Mouse (Mus musculus) liver, embryonic 12.5 days (tissue): Measurements from ENCODE around the gene Rapgef1. TPM values are rescaled to one million over a fixed set of nuclear protein-coding genes. Genes with fewer than 3 reads are reported as not detected.

Experiments used
- ATAC-seq: fragments of 200-750 bp; cut with Nextera tagmentation; 2 replicates; pipeline ENCODE4 v1.8.0; 2017; ENCODE audit warnings: moderate number of reproducible peaks, mild to moderate bottlenecking, moderate library complexity
- H3K27ac ChIP-seq: fragments of 300-500 bp; sonication (generic); 2 replicates; pipeline ENCODE4 v1.5.1; 2016; ENCODE audit warnings: mild to moderate bottlenecking
- H3K27me3 ChIP-seq: fragments of 300-500 bp; sonication (generic); replicated peaks from 2 replicates; pipeline ENCODE4 v1.6.1; 2016; ENCODE audit warnings: mild to moderate bottlenecking, moderate library complexity
- H3K36me3 ChIP-seq: fragments of 300-500 bp; sonication (generic); 2 replicates; pipeline ENCODE4 v1.6.1; 2016; ENCODE audit warnings: mild to moderate bottlenecking, moderate library complexity
- H3K4me1 ChIP-seq: fragments of 300-500 bp; sonication (generic); 2 replicates; pipeline ENCODE4 v1.6.1; 2016
- H3K4me2 ChIP-seq: fragments of 300-500 bp; sonication (generic); 2 replicates; pipeline ENCODE4 v1.6.1; 2016; ENCODE audit warnings: mild to moderate bottlenecking, moderate library complexity
- H3K4me3 ChIP-seq: fragments of 300-500 bp; sonication (generic); 2 replicates; pipeline ENCODE4 v1.5.1; 2016; ENCODE audit warnings: mild to moderate bottlenecking, moderate library complexity
- H3K9ac ChIP-seq: fragments of 300-500 bp; sonication (generic); 2 replicates; pipeline ENCODE4 v1.6.1; 2016; ENCODE audit warnings: mild to moderate bottlenecking, moderate library complexity
- H3K9me3 ChIP-seq: fragments of 300-500 bp; sonication (generic); replicated peaks from 2 replicates; pipeline ENCODE4 v1.6.1; 2016; ENCODE audit warnings: mild to moderate bottlenecking, moderate library complexity
- WGBS: fragments of 180-500 bp; shearing (Covaris S2); methylation state at CpG from one replicate; pipeline ENCODE4 v1.1.7; 2016; ENCODE audit not compliant: insufficient replicate concordance; 5-methylcytosine and 5-hydroxymethylcytosine counted together
- polyA plus RNA-seq: library from polyadenylated mRNA; unstranded; fragments of >200 nt; fragmentation: Nextera tagmentation; extraction: Ambion mirVana; gene quantifications from 2 replicates; pipeline ENCODE4 v1.2.1, GENCODE M21; 2016

Rapgef1 gene
- polyA plus RNA-seq, 1 experiment from 2014 or later: 10.1 TPM

GRCm38 (mm10) chr2:29633782-29634181 is 14.3 kb downstream of the Rapgef1 start:
- peaks cover 15% of the 10 kb centered on the region for H3K36me3 ChIP-seq
- H3K4me3 ChIP-seq: no peak overlapping the region
- no peak overlapping the region for H3K9ac ChIP-seq
- WGBS: 78% methylated on average over 3 of the region's 3 CpGs
- H3K27me3 ChIP-seq: no peaks in the 10 kb centered on the region
- peak overlapping the region; percentile 50; the same call in 1 of the 2 replicates for H3K27ac ChIP-seq
- peaks cover 82% of the 10 kb centered on the region for H3K4me1 ChIP-seq
- no peaks in the 10 kb centered on the region for H3K9me3 ChIP-seq
- H3K4me2 ChIP-seq: no peak overlapping the region
- no peak for ATAC-seq

GRCm38 (mm10) chr2:29634541-29634940 is 15.0 kb downstream of the Rapgef1 start:
- H3K27me3 ChIP-seq: no peaks in the 10 kb centered on the region
- H3K36me3 ChIP-seq: peaks cover 15% of the 10 kb centered on the region
- 60% methylated on average over 5 of the region's 5 CpGs for WGBS
- no peak overlapping the region for H3K4me3 ChIP-seq
- no peak overlapping the region for H3K9ac ChIP-seq
- peaks cover 82% of the 10 kb centered on the region for H3K4me1 ChIP-seq
- H3K27ac ChIP-seq: no peak overlapping the region
- H3K4me2 ChIP-seq: no peak overlapping the region
- H3K9me3 ChIP-seq: no peaks in the 10 kb centered on the region
- no peak for ATAC-seq

DNA sequence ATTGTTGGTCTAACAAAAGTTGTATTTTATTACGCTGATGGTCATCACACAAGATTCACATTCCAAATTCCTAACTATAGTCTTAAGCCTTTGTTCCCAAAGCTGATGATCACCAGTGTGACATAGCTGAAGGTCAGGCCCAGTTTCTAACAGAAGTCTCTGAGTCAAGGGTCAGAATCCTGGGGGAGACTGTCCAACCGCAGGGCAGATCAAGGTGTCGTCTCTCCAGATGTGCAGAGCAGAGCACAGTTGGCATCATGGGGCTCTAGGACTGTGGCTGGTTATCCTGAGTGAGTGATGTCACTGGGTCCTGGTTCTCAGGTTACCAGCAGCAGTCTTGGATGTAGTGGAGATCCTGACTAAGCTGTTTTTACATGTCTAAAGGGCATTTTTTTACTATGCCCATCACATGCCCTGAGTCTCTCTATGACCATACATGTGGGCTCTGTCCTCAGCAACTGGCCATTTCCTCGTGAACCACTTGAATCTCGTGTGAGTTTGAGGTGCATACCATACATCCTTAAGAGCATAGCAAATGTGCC is 16.5 kb downstream of the Rapgef1 start:
- Histone ChIP-seq H3K9me3 (no peaks in the 10 kb centered on the region), H3K4me2 (no peak overlapping the region), H3K9ac (no peak overlapping the region), H3K4me1 (peaks cover 78% of the 10 kb centered on the region), H3K27ac (no peak overlapping the region), H3K4me3 (no peak overlapping the region), H3K36me3 (peaks cover 12% of the 10 kb centered on the region), H3K27me3 (no peaks in the 10 kb centered on the region)
- ATAC-seq: no peak
- 77% methylated on average over 5 of the region's 5 CpGs for WGBS

- H3K27me3 ChIP-seq: no peaks in the 10 kb centered on the region
Measured at GRCm38 (mm10) chr2:29637528-29637927, 18.0 kb downstream of the Rapgef1 start.

DNA sequence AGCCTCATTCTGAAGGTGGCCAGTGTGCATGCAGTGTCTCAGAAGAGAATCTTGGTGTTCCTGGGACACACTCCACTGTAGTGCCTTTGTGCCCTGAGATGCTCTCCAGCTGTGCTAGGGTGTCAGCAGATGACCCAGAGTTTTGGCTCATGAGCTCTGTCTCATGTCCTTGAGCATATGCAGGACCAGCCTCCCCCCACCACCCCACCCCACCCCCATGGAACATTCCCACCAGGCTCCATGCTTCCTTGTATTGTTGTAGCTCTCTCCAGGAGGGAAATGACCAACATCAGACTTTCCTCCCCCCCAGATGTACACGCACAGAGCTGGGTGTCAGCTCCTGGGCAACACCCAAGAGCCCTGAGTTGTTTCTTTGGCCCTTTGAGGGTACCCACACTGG is 19.9 kb downstream of the Rapgef1 start:
- H3K9me3 ChIP-seq: no peaks in the 10 kb centered on the region
- H3K36me3 ChIP-seq: peaks cover 16% of the 10 kb centered on the region
- H3K4me3 ChIP-seq: no peak overlapping the region
- H3K4me1 ChIP-seq: peaks cover 47% of the 10 kb centered on the region
- H3K27ac ChIP-seq: no peak overlapping the region
- no peak overlapping the region for H3K4me2 ChIP-seq
- no peak for ATAC-seq
- H3K27me3 ChIP-seq: no peaks in the 10 kb centered on the region
- 59% methylated on average over 1 of the region's 1 CpGs for WGBS
- H3K9ac ChIP-seq: no peak overlapping the region

More at GRCm38 (mm10) chr2:29637528-29637927, 18.0 kb downstream of the Rapgef1 start:
- ATAC-seq: no peak
- peaks cover 65% of the 10 kb centered on the region for H3K4me1 ChIP-seq
- H3K4me2 ChIP-seq: no peak overlapping the region
- H3K9ac ChIP-seq: no peak overlapping the region
- H3K4me3 ChIP-seq: no peak overlapping the region
- H3K27ac ChIP-seq: no peak overlapping the region
- H3K9me3 ChIP-seq: no peaks in the 10 kb centered on the region
- H3K36me3 ChIP-seq: peaks cover 12% of the 10 kb centered on the region

DNA sequence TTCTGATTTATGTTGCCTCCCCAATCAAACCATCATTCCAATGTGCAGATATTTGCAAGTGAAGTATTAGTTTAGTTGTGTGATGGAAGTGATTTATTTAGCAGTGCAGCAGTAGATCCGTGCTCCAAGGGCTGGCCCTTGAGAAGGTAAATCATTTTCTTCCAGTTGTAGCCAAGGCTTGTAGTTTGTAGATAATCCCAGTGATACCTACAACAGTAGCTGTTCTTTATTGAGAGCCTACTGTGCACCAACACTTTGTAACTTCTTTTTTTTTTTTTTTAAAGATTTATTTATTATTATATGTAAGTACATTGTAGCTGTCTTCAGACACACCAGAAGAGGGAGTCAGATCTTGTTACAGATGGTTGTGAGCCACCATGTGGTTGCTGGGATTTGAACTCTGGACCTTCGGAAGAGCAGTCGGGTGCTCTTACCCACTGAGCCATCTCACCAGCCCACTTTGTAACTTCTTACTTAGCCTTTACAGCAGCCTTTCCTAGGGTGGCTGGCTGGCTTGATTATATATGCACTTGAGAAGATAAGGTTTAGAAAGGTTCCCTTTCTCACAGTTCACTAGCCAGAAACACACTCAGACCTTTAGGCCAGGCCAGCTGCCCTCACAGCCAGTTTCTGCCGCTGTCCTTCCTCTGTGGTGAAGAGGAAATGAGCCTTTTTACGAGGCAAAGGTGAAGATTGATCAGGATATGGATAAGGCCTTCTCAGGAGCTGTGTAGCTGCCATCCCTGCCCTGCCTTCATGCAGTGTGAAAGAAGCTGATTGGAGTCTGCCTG is 20.6 kb downstream of the Rapgef1 start:
- peak overlapping the region; percentile 49; the same call in 1 of the 2 replicates for H3K27ac ChIP-seq
- 31% methylated on average over 5 of the region's 5 CpGs for WGBS
- H3K36me3 ChIP-seq: peaks cover 20% of the 10 kb centered on the region
- H3K9me3 ChIP-seq: no peaks in the 10 kb centered on the region
- H3K4me2 ChIP-seq: no peak overlapping the region
- no peaks in the 10 kb centered on the region for H3K27me3 ChIP-seq
- no peak for ATAC-seq
- no peak overlapping the region for H3K9ac ChIP-seq
- H3K4me1 ChIP-seq: peaks cover 39% of the 10 kb centered on the region
- H3K4me3 ChIP-seq: no peak overlapping the region

DNA sequence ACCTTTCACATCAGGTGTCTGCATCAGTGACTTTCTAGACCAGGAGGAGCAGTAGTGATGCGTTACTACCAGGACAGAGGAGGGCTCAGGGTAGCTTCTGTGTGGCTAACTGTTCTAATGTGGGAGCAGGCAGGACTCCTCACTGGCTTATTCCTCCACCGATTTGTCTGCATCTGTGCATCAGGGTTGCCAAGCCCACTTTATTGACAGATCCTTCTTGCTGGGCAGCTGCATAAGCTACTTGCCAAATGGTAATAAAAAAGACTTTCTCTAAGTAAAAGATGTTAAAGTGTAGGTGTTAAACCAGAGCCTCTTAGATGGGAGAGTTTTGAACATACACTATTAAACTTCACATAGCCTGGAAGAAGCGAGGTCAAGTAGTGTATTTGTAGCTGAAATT is 22.2 kb downstream of the Rapgef1 start:
- no peak overlapping the region for H3K9ac ChIP-seq
- H3K4me3 ChIP-seq: no peak overlapping the region
- no peak overlapping the region for H3K4me2 ChIP-seq
- H3K9me3 ChIP-seq: no peaks in the 10 kb centered on the region
- no peak overlapping the region for H3K27ac ChIP-seq
- ATAC-seq: no peak
- H3K4me1 ChIP-seq: peaks cover 38% of the 10 kb centered on the region
- H3K27me3 ChIP-seq: no peaks in the 10 kb centered on the region
- peaks cover 20% of the 10 kb centered on the region for H3K36me3 ChIP-seq
- WGBS: 77% methylated on average over 3 of the region's 3 CpGs

GRCm38 (mm10) chr2:29643418-29643817 is 23.9 kb downstream of the Rapgef1 start:
- peaks cover 31% of the 10 kb centered on the region for H3K4me1 ChIP-seq
- WGBS: 74% methylated on average over 4 of the region's 4 CpGs
- H3K36me3 ChIP-seq: peaks cover 12% of the 10 kb centered on the region; the same call in 1 of the 2 replicates
- H3K9me3 ChIP-seq: no peaks in the 10 kb centered on the region
- no peak overlapping the region for H3K4me2 ChIP-seq
- no peak overlapping the region for H3K9ac ChIP-seq
- no peak for ATAC-seq
- no peaks in the 10 kb centered on the region for H3K27me3 ChIP-seq
- no peak overlapping the region for H3K27ac ChIP-seq
- no peak overlapping the region for H3K4me3 ChIP-seq

- Histone ChIP-seq H3K4me3 (no peak overlapping the region), H3K9ac (no peak overlapping the region), H3K27me3 (no peaks in the 10 kb centered on the region), H3K9me3 (no peaks in the 10 kb centered on the region), H3K4me2 (no peak overlapping the region), H3K27ac (no peak overlapping the region), H3K36me3 (peaks cover 12% of the 10 kb centered on the region; the same call in 1 of the 2 replicates), H3K4me1 (peaks cover 33% of the 10 kb centered on the region)
- no peak for ATAC-seq
- 65% methylated on average over 4 of the region's 4 CpGs for WGBS
Measured at GRCm38 (mm10) chr2:29645071-29645628, 25.6 kb downstream of the Rapgef1 start.

GRCm38 (mm10) chr2:29646613-29647012 is 27.1 kb downstream of the Rapgef1 start:
- Histone ChIP-seq H3K4me1 (peaks cover 23% of the 10 kb centered on the region), H3K4me3 (no peak overlapping the region), H3K9me3 (no peaks in the 10 kb centered on the region), H3K4me2 (no peak overlapping the region), H3K27me3 (no peaks in the 10 kb centered on the region), H3K9ac (no peak overlapping the region), H3K27ac (no peak overlapping the region), H3K36me3 (peaks cover 8% of the 10 kb centered on the region; the same call in 1 of the 2 replicates)
- no peak for ATAC-seq
- WGBS: 72% methylated on average over 3 of the region's 3 CpGs

DNA sequence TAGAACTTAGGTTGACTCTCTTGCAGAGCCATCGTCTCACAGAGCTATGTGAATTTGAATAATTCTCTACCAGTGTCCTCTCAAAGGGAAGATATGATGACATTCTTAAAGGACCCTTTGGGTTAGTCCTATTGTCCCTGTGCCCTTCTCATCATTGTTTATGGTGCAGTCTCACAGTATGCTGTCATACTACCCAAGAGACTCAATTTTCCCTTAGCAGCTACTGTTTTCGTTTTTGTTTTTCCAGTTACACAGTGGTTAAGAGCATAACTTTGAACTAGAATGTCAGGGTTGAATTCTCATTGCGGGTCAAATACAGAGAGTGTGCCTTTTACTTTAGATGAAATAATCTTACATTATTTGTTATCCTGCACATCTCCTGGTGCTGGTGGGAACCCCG is 27.6 kb downstream of the Rapgef1 start:
- 80% methylated on average over 4 of the region's 4 CpGs for WGBS
- no peak overlapping the region for H3K4me3 ChIP-seq
- no peaks in the 10 kb centered on the region for H3K9me3 ChIP-seq
- H3K27me3 ChIP-seq: no peaks in the 10 kb centered on the region
- H3K9ac ChIP-seq: no peak overlapping the region
- no peak for ATAC-seq
- peaks cover 8% of the 10 kb centered on the region; the same call in 1 of the 2 replicates for H3K36me3 ChIP-seq
- no peak overlapping the region for H3K27ac ChIP-seq
- H3K4me2 ChIP-seq: no peak overlapping the region
- H3K4me1 ChIP-seq: peaks cover 23% of the 10 kb centered on the region

- no peak overlapping the region for H3K9ac ChIP-seq
- H3K4me3 ChIP-seq: no peak overlapping the region
- 74% methylated on average over 7 of the region's 7 CpGs for WGBS
- no peaks in the 10 kb centered on the region for H3K9me3 ChIP-seq
- H3K4me1 ChIP-seq: peaks cover 23% of the 10 kb centered on the region
- ATAC-seq: no peak
- H3K27ac ChIP-seq: no peak overlapping the region
- H3K36me3 ChIP-seq: peaks cover 8% of the 10 kb centered on the region; the same call in 1 of the 2 replicates
- H3K27me3 ChIP-seq: no peaks in the 10 kb centered on the region
- H3K4me2 ChIP-seq: no peak overlapping the region
Measured at GRCm38 (mm10) chr2:29647808-29648207, 28.3 kb downstream of the Rapgef1 start.
